Mouse (Mus musculus) intestine, postnatal 0 days (tissue): ENCODE measurements around the gene Nfatc2. TPM values are rescaled to one million over a fixed set of nuclear protein-coding genes. Genes with fewer than 3 reads are reported as not detected.

ENCODE experiments used
- ATAC-seq: fragments of 200-750 bp; cut with Nextera tagmentation; 2 replicates; pipeline ENCODE4 v1.8.0; 2017; ENCODE audit warnings: mild to moderate bottlenecking, moderate TSS enrichment, moderate library complexity
- H3K27ac ChIP-seq: fragments of 300-500 bp; sonication (generic); 2 replicates; pipeline ENCODE4 v1.5.1; 2014; ENCODE audit warnings: mild to moderate bottlenecking, low read depth, low read length, moderate library complexity
- H3K27me3 ChIP-seq: fragments of 300-500 bp; sonication (generic); replicated peaks from 2 replicates; pipeline ENCODE4 v1.6.1; 2014; ENCODE audit warnings: low read length, mixed read lengths; ENCODE audit not compliant: control insufficient read depth, insufficient read depth
- H3K36me3 ChIP-seq: fragments of 300-500 bp; sonication (generic); 2 replicates; pipeline ENCODE4 v1.6.1; 2014; ENCODE audit warnings: mild to moderate bottlenecking, moderate library complexity; ENCODE audit not compliant: control insufficient read depth, insufficient read depth
- H3K4me1 ChIP-seq: fragments of 300-500 bp; sonication (generic); replicated peaks from 2 replicates; pipeline ENCODE4 v1.6.1; 2014; ENCODE audit warnings: antibody characterized with exemption, low read length, mixed read lengths; ENCODE audit not compliant: control insufficient read depth, insufficient read depth
- H3K4me2 ChIP-seq: fragments of 300-500 bp; sonication (generic); replicated peaks from 2 replicates; pipeline ENCODE4 v1.6.1; 2014; ENCODE audit warnings: low read depth, mild to moderate bottlenecking, moderate library complexity
- H3K4me3 ChIP-seq: fragments of 300-500 bp; sonication (generic); 2 replicates; pipeline ENCODE4 v1.5.1; 2014; ENCODE audit warnings: low read depth, low read length
- H3K9ac ChIP-seq: fragments of 300-500 bp; sonication (generic); 2 replicates; pipeline ENCODE4 v1.6.1; 2014; ENCODE audit warnings: mild to moderate bottlenecking, low read depth, low read length
- H3K9me3 ChIP-seq: fragments of 300-500 bp; sonication (generic); 2 replicates; pipeline ENCODE4 v1.6.1; 2016; ENCODE audit warnings: mixed run types; ENCODE audit not compliant: control insufficient read depth
- CTCF ChIP-seq: sonication (generic); IDR thresholded peaks from 2 replicates; pipeline ENCODE4 v1.5.1; 2016; ENCODE audit warnings: low read depth, mild to moderate bottlenecking, control low read depth, antibody characterized with exemption, moderate library complexity
- WGBS: fragments of 180-500 bp; shearing (Covaris S2); extraction: QIAGEN DNeasy Blood & Tissue Kit; methylation state at CpG from one replicate; pipeline ENCODE4 v1.1.7; 2014; 5-methylcytosine and 5-hydroxymethylcytosine counted together
- polyA plus RNA-seq: library from polyadenylated mRNA; unstranded; fragments of >200 nt; fragmentation: Nextera tagmentation; extraction: Ambion mirVana; gene quantifications from 2 replicates; pipeline ENCODE4 v1.2.1, GENCODE M21; 2015

Nfatc2 gene
- polyA plus RNA-seq, 1 experiment from 2014 or later = 1.5 TPM

DNA sequence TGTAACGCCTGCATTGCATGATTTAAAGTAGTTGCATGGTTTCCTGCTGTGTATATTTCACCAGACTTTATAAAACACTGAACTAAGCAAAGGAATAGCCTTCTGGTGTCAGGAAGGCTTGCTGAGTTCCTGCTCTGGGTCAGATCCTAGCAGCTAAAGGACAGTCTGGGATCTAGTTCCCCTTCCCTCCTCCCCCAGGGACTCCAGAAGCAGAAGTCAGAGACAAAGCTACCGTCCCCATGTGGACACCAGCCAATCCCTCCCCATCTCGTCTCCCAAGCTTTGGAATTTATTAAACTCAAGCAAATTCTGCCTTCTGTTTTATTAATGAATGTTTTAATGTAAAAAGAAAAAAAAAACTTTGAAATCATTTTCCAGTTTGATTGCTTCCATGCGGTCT is 23.6 kb upstream of the Nfatc2 start:
- no peaks in the 10 kb centered on the region for H3K9me3 ChIP-seq
- no peak overlapping the region for H3K4me3 ChIP-seq
- H3K9ac ChIP-seq = no peak overlapping the region
- no peak for ATAC-seq
- no peaks in the 10 kb centered on the region for H3K4me1 ChIP-seq
- H3K36me3 ChIP-seq = no peaks in the 10 kb centered on the region
- TF ChIP-seq CTCF = no peak
- WGBS = 57% methylated on average over 4 of the region's 4 CpGs
- no peak overlapping the region for H3K4me2 ChIP-seq
- H3K27ac ChIP-seq = no peak overlapping the region
- H3K27me3 ChIP-seq = no peaks in the 10 kb centered on the region

DNA sequence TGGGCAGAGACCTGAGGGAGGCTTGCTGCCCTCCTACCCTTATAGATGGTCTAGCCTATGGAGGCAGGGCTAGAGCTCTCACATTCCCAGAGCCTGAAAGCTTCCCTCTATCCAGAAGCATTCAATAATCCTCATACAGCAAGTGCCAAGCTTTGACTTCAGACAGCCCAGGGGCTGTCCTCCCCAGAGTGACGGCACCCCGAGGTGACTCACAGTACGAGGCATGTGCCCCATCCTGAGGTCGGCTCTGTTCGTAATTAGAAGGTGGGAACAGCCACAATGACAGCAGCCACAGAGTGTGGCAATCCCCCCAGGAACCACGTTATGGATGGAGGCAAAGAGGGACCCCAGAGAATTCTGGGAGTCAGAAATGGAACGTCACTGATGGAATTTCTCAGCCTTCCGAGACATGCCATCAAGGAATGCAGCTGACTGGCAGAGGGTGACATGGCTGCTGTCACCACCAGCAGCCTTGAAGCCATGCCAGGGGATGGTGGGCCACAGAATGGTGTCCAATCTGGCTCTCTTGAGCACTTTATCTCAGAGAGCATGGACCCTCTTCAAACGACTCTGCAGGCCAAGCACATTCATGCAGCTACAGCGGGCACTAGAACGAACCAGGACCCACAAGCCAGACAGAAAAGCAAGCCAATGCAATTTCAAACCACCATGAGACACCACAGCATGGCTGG is 19.8 kb upstream of the Nfatc2 start:
- ATAC-seq = no peak

DNA sequence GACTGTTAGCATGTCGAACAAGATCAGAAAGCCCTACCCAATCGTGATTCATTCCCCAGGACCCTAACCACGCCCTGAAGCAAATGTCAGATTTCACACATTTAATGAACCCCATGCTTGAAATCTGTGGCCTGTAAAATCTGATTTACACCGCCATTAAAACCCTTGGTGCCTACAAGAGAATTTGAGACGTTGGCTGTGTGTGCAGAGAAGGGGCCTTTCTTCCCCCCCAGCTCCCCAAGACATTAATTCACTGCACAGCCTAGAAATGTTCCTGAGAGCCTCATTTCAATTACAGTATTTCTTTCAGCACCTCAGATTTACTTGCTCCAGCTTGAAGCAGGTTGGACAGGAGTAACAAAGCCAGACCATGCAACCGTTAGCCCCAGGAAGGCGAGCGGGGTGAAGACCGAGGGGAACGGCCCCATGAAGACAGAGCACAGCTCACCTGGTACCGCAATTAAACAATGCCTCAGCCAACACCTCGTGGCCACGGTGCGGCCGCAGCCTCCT is 16.8 kb upstream of the Nfatc2 start:
- H3K36me3 ChIP-seq = no peaks in the 10 kb centered on the region
- H3K4me2 ChIP-seq = no peak overlapping the region
- 0 out of 2 replicates have a peak, but pooled peaks cover 3% of the 10 kb centered on the region for H3K4me1 ChIP-seq
- no peaks in the 10 kb centered on the region for H3K27me3 ChIP-seq
- no peak for ATAC-seq
- no peak overlapping the region for H3K27ac ChIP-seq
- WGBS = 53% methylated on average over 15 of the region's 15 CpGs
- H3K4me3 ChIP-seq = no peak overlapping the region
- no peak for TF ChIP-seq CTCF
- H3K9me3 ChIP-seq = no peaks in the 10 kb centered on the region
- no peak overlapping the region for H3K9ac ChIP-seq

More for the DNA sequence above, 19.8 kb upstream of the Nfatc2 start:
- Histone ChIP-seq H3K4me2 (no peak overlapping the region), H3K27ac (no peak overlapping the region), H3K9ac (no peak overlapping the region), H3K27me3 (no peaks in the 10 kb centered on the region), H3K4me1 (no peaks in the 10 kb centered on the region), H3K9me3 (no peaks in the 10 kb centered on the region), H3K4me3 (no peak overlapping the region), H3K36me3 (no peaks in the 10 kb centered on the region)
- TF ChIP-seq CTCF = no peak
- WGBS = 84% methylated on average over 11 of the region's 11 CpGs

DNA sequence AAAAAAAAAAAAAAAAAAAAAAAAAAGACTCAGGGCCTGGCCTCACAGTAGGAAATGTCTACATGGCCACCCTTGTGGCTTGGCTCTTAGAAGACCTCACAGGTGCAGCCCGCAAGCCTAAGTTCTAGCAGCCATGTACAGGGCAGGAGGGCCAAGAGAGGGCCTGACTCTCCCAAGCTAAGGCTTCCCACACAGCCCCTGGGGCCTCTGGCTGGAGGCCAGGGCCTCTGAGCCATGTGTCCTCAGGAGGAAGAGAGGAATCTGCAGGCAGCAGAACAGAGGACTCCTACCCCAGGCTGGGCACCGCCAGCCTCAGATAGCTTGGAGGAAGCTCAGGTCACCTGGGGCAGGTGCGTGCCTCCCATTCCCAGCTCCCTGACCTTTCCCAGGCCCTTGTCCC is 13.7 kb upstream of the Nfatc2 start:
- Histone ChIP-seq H3K27ac (no peak overlapping the region), H3K4me1 (0 out of 2 replicates have a peak, but pooled peaks cover 6% of the 10 kb centered on the region), H3K9me3 (no peaks in the 10 kb centered on the region), H3K4me3 (no peak overlapping the region), H3K36me3 (no peaks in the 10 kb centered on the region), H3K27me3 (no peaks in the 10 kb centered on the region), H3K4me2 (no peak overlapping the region), H3K9ac (no peak overlapping the region)
- WGBS = 64% methylated on average over 3 of the region's 3 CpGs
- TF ChIP-seq CTCF = no peak
- ATAC-seq = no peak

DNA sequence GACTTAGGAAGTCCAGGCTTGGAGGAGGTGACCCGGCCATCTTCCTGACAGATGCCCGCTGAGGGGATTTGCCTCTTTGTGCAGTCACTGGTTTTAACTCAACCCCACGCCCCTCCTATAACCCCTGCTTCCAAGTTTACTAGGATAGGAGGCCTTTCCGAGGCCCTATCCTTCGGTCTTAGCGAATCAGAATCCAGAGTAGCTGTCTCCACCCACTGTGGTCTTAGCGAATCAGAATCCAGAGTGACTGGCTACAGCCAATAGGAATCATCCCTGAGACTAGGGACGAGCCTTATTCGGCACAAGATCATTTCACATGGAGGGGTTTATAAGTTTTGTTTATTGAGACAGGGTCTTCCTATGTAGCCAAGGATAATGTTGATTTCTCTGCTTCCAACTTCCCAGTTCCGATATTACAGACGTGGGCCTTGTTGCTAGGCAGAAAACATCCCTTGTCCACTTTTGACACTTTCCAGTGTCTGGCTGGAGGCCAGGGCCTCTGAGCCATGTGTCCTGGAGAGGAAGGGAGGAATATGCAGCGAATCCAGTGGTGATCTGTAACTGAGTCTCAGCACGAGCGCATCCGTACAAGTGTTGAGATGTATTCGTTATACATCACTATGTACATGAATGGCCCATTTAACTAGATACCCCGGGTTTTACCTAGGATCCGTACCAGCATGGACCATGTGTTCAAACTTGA is 12.9 kb upstream of the Nfatc2 start:
- ATAC-seq = no peak

DNA sequence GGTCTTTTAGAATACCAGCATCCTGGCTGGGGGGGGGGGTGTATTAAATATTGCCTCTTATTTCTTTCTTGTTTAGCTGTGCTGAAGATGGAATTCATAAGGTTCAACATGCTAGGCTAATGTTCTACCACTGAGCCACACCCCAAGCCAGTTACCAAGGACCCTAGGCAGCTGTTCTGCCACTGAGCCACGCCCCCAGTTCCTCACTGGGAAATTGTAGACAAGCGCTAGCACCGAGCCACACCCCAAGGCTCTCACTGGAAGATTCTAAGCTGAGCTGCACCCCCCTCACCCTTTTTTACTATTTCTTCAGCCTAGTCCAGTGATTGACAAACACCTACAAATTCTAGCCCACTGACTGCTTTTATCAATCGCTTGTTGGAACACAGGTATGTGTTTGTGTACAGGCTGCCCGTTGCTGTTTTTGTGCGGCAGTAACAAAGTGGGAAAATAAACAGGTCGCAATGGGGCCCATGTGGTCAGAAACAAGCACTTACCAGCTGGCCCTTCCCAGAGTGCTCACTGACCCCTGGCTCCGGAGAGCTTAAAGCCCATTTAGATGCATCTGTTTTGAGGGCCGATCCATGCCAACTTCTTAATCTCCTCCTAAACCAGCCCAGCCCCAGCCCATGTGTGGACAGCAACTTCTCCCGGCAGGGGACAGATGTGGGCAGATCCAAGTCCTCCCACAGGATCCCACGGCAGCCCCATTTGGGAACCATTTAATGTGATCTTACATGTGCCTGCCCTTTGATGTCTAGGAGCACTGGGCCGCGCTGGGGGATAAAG is 11.8 kb upstream of the Nfatc2 start:
- no peak overlapping the region for H3K27ac ChIP-seq
- H3K36me3 ChIP-seq = no peaks in the 10 kb centered on the region
- 47% methylated on average over 13 of the region's 13 CpGs for WGBS
- no peaks in the 10 kb centered on the region for H3K27me3 ChIP-seq
- no peak overlapping the region for H3K9ac ChIP-seq
- no peak overlapping the region for H3K4me2 ChIP-seq
- H3K4me3 ChIP-seq = no peak overlapping the region
- ATAC-seq = no peak
- 0 out of 2 replicates have a peak, but pooled peaks cover 6% of the 10 kb centered on the region for H3K4me1 ChIP-seq
- TF ChIP-seq CTCF = no peak
- H3K9me3 ChIP-seq = no peaks in the 10 kb centered on the region

More for the DNA sequence above, 12.9 kb upstream of the Nfatc2 start:
- H3K9me3 ChIP-seq = no peaks in the 10 kb centered on the region
- TF ChIP-seq CTCF = no peak
- H3K9ac ChIP-seq = no peak overlapping the region
- WGBS = 73% methylated on average over 18 of the region's 18 CpGs
- H3K27me3 ChIP-seq = no peaks in the 10 kb centered on the region
- H3K4me2 ChIP-seq = no peak overlapping the region
- 0 out of 2 replicates have a peak, but pooled peaks cover 6% of the 10 kb centered on the region for H3K4me1 ChIP-seq
- H3K36me3 ChIP-seq = no peaks in the 10 kb centered on the region
- no peak overlapping the region for H3K4me3 ChIP-seq
- no peak overlapping the region for H3K27ac ChIP-seq
